Mouse (Mus musculus): ENCODE results near the gene Usp11. TPM values are rescaled to one million over a fixed set of nuclear protein-coding genes. Genes with fewer than 3 reads are reported as not detected.

Usp11 gene
- 3.8 and 4.2 TPM in 2 replicates for polyA plus RNA-seq (2015; fragmentation: Nextera tagmentation; extraction: Ambion mirVana)

DNA sequence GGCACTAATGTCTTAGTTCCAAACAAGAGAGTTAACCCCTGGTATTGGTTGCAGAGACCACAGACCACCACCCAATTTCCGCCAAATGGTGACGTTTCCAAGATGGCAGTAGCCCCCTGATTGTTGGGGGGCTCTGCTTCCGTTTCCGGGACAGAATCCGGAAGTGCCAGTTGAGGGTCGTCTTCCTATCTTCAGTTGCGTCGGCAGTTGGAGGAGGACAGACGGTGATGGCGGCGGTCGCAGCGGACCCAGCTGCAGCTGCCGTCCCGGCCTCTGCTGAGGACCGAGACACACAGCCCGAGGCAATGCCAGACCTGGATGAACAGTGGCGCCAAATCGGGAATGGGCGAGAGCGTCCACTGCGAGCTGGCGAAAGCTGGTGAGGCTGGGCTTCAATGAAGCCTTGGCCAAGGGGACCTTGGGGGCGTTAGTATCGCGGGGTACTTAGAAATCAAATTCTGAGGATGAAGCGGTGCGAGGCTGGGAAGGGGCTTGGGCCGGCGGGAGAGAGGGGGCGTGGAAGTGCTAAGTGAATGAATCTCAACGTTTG is at the start of gene Usp11:
Gene Usp11, plus strand, starts transcription at position 166 of the 550 bp plus-strand sequence.
- 14% methylated on average over 32 of the region's 32 CpGs for WGBS
- TF ChIP-seq CTCF (IDR thresholded peaks at IDR 0.05; ENCODE audit: low read depth) (no peak), EP300 (optimal IDR thresholded peaks at IDR 0.05) (no peak)

DNA sequence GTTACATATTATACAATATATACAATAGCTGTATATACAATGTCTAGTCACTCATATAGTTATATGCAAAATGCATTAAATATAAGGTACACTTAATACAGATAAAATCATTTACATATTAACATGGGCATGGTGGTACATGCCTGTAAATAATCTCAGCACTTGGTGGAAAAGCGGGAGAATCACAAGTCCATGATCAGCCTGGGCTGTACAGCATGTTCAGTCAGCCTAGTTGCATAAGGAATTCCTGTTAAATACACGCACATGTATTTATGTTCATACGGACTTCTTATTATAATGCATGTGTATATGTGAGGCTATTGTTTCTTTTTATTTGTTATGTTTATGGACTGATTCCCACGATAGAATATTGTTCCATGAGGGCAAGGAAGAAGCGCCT is 46.1 kb upstream of the Usp11 start:
- WGBS = 27% methylated on average over 5 of the region's 5 CpGs
- no peak for ATAC-seq (ENCODE audit: low FRiP score, low TSS enrichment)
- TF ChIP-seq CTCF (IDR thresholded peaks at IDR 0.05; ENCODE audit: low read depth) (no peak), EP300 (optimal IDR thresholded peaks at IDR 0.05) (no peak)

More for the DNA sequence above, at the start of gene Usp11:
- ATAC-seq (ENCODE audit: low FRiP score, low TSS enrichment) (peak; percentile 38), DNase-seq (ENCODE audit: low spot score) (no peak)
- Histone ChIP-seq H3K4me3 (ENCODE audit: low read depth, low read length) (peak within 1 kb of the TSS; percentile 53), H3K27ac (replicated peaks) (peak within 1 kb of the TSS; percentile 88), H3K9ac (ENCODE audit: low read length) (peak within 1 kb of the TSS; percentile 68), H3K4me1 (replicated peaks; ENCODE audit: control insufficient read depth, insufficient read depth) (no peaks in the 10 kb centered on the region), H3K4me2 (replicated peaks; ENCODE audit: low read depth) (peak within 1 kb of the TSS; percentile 58), H3K9me3 (ENCODE audit: control insufficient read depth, low read length) (no peaks in the 10 kb centered on the region), H3K27me3 (ENCODE audit: control insufficient read depth, insufficient read depth, low read length) (no peaks in the 10 kb centered on the region), H3K36me3 (ENCODE audit: control insufficient read depth, insufficient read depth, low read length) (no peaks in the 10 kb centered on the region)

DNA sequence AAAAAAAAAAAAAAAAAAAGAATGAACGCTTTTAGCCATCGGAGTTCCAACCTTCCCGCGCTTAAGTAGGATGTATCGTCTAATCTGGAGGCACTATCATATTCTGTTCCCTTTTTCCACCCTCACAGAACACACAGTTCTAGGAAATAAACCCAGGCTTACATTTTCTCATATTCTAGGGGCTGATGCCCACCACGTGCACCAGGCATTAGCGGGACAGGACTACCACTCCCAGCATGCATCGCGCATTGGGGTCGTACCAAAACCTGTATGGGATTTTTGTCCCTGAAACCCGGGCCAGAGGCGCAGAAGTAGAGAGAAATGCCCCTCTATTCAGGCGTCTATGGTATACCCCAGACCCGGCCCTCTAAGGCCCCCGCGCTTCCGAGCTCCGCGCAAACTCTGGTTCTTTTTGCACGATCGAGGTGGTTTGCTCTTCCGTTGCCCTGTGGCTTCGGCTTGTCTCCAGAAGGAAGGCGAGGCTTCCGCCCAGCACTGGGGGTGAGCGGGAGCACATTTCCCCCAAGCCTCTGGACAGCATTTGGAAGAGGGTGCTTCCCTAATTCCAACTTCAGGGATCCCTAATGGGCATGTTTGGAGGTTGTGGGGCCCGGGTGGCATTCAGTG is 45.6 kb upstream of the Usp11 start, which contains the start of gene Uba1:
Gene Uba1, plus strand, starts transcription at position 301 of the 627 bp plus-strand sequence.
- WGBS = 11% methylated on average over 27 of the region's 27 CpGs
- no peaks in the 10 kb centered on the region for H3K27me3 ChIP-seq (ENCODE audit: control insufficient read depth, insufficient read depth, low read length)
- peak; percentile 74 for DNase-seq (ENCODE audit: low spot score)
- H3K4me2 ChIP-seq (replicated peaks; ENCODE audit: low read depth) = peak within 1 kb of the TSS; percentile 70
- no peaks in the 10 kb centered on the region for H3K36me3 ChIP-seq (ENCODE audit: control insufficient read depth, insufficient read depth, low read length)
- H3K9me3 ChIP-seq (ENCODE audit: control insufficient read depth, low read length) = no peaks in the 10 kb centered on the region
- H3K4me1 ChIP-seq (replicated peaks; ENCODE audit: control insufficient read depth, insufficient read depth) = no peaks in the 10 kb centered on the region
- peak; percentile 79 for ATAC-seq (ENCODE audit: low FRiP score, low TSS enrichment)
- H3K27ac ChIP-seq (replicated peaks) = peak within 1 kb of the TSS; percentile 40; the same call in 1 of the 2 replicates
- peak within 1 kb of the TSS; percentile 46 for H3K4me3 ChIP-seq (ENCODE audit: low read depth, low read length)
- TF ChIP-seq CTCF (IDR thresholded peaks at IDR 0.05; ENCODE audit: low read depth) (no peak), EP300 (optimal IDR thresholded peaks at IDR 0.05) (no peak)
- H3K9ac ChIP-seq (ENCODE audit: low read length) = peak within 1 kb of the TSS; percentile 50

More for the DNA sequence above, 46.1 kb upstream of the Usp11 start:
- DNase-seq (ENCODE audit: low spot score) = no peak
- no peaks in the 10 kb centered on the region for H3K4me1 ChIP-seq (replicated peaks; ENCODE audit: control insufficient read depth, insufficient read depth)
- no peak overlapping the region for H3K9ac ChIP-seq (ENCODE audit: low read length)
- H3K4me2 ChIP-seq (replicated peaks; ENCODE audit: low read depth) = peak overlapping the region; percentile 70
- no peaks in the 10 kb centered on the region for H3K27me3 ChIP-seq (ENCODE audit: control insufficient read depth, insufficient read depth, low read length)
- no peaks in the 10 kb centered on the region for H3K36me3 ChIP-seq (ENCODE audit: control insufficient read depth, insufficient read depth, low read length)
- H3K4me3 ChIP-seq (ENCODE audit: low read depth, low read length) = peak overlapping the region; percentile 46
- H3K9me3 ChIP-seq (ENCODE audit: control insufficient read depth, low read length) = no peaks in the 10 kb centered on the region
- H3K27ac ChIP-seq (replicated peaks) = no peak overlapping the region

GRCm38 (mm10) chrX:20658891-20659406 is 44.8 kb upstream of the Usp11 start:
- Histone ChIP-seq H3K9me3 (ENCODE audit: control insufficient read depth, low read length) (no peaks in the 10 kb centered on the region), H3K4me3 (ENCODE audit: low read depth, low read length) (peak overlapping the region; percentile 46), H3K9ac (ENCODE audit: low read length) (peak overlapping the region; percentile 50), H3K27ac (replicated peaks) (no peak overlapping the region), H3K4me1 (replicated peaks; ENCODE audit: control insufficient read depth, insufficient read depth) (no peaks in the 10 kb centered on the region), H3K36me3 (ENCODE audit: control insufficient read depth, insufficient read depth, low read length) (no peaks in the 10 kb centered on the region), H3K27me3 (ENCODE audit: control insufficient read depth, insufficient read depth, low read length) (no peaks in the 10 kb centered on the region), H3K4me2 (replicated peaks; ENCODE audit: low read depth) (peak overlapping the region; percentile 70)
- 9% methylated on average over 24 of the region's 24 CpGs for WGBS
- TF ChIP-seq CTCF (IDR thresholded peaks at IDR 0.05; ENCODE audit: low read depth) = peak; percentile 7; the same call in 1 of the 2 replicates
- TF ChIP-seq EP300 (optimal IDR thresholded peaks at IDR 0.05) = no peak
- ATAC-seq (ENCODE audit: low FRiP score, low TSS enrichment) = no peak
- DNase-seq (ENCODE audit: low spot score) = peak; percentile 15

- DNase-seq (ENCODE audit: low spot score) (no peak), ATAC-seq (ENCODE audit: low FRiP score, low TSS enrichment) (no peak; the same call in 1 of the 2 replicates)
- no peak overlapping the region for H3K27ac ChIP-seq (replicated peaks)
- H3K9me3 ChIP-seq (ENCODE audit: control insufficient read depth, low read length) = no peaks in the 10 kb centered on the region
- H3K36me3 ChIP-seq (ENCODE audit: control insufficient read depth, insufficient read depth, low read length) = no peaks in the 10 kb centered on the region
- no peak for TF ChIP-seq CTCF (IDR thresholded peaks at IDR 0.05; ENCODE audit: low read depth)
- TF ChIP-seq EP300 (optimal IDR thresholded peaks at IDR 0.05) = no peak
- H3K27me3 ChIP-seq (ENCODE audit: control insufficient read depth, insufficient read depth, low read length) = no peaks in the 10 kb centered on the region
- no peak overlapping the region for H3K4me3 ChIP-seq (ENCODE audit: low read depth, low read length)
- no peak overlapping the region for H3K4me2 ChIP-seq (replicated peaks; ENCODE audit: low read depth)
- H3K9ac ChIP-seq (ENCODE audit: low read length) = no peak overlapping the region
- 31% methylated on average over 5 of the region's 5 CpGs for WGBS
- H3K4me1 ChIP-seq (replicated peaks; ENCODE audit: control insufficient read depth, insufficient read depth) = no peaks in the 10 kb centered on the region
Measured at GRCm38 (mm10) chrX:20662317-20662715, 41.4 kb upstream of the Usp11 start.
